Mouse (Mus musculus) heart, postnatal 10 days (tissue): ENCODE measurements around the gene Olfr206. TPM values are rescaled to one million over a fixed set of nuclear protein-coding genes. Genes with fewer than 3 reads are reported as not detected.
"Not testable (repeated sequence)": the region's sequence is repeated elsewhere in the genome, so short reads cannot be mapped to it uniquely, and the experiment has no call there.

Experiments
- DNase-seq, 2 experiments: peaks; one replicate each; pipeline ENCODE4 v3.0.0; 2021
- intact Hi-C: fragments of 180-260 bp; cut with DNase I; formaldehyde crosslinking; loops from one replicate; pipeline ENCODE4 v1.15.1; 2025
- total RNA-seq, 2 experiments: library from RNA; stranded (reverse); gene quantifications; 2 replicates each; pipeline ENCODE4 v1.2.3; 2021

Gene Olfr206
- total RNA-seq: not detected

DNA sequence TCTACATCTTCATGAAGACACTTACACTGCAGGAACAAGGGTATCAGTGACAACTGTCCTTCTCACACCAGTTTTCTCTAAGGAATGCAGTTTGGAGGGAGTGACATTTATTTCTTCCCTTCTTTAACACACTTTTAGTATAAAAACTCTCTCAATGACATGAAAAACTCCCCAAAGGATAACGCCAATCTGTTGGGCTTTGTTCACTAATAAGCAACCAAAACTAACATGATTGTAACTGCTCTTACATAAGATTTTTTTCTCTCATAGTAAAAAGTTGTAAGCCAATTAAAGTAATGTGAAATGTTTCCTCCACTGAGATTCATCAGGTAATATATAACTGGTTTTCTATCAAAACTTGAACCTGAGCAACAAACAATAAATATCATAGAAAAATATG lies at the start of gene Olfr206:
TSS of gene Olfr206 (minus strand) at position 101 of the 400 bp plus-strand sequence.
- DNase-seq: no peak
- intact Hi-C loops: no loop called here

GRCm38 (mm10) chr16:59393300-59393699 lies 44.3 kb upstream of the Olfr206 start:
- no peak for DNase-seq
- intact Hi-C loops: no loop called here

GRCm38 (mm10) chr16:59363893-59364292 lies 14.8 kb upstream of the Olfr206 start, which contains the start of gene Olfr209:
Olfr209 (minus strand) TSS chr16:59363993.
- intact Hi-C loops: no loop called here
- DNase-seq: no peak

DNA sequence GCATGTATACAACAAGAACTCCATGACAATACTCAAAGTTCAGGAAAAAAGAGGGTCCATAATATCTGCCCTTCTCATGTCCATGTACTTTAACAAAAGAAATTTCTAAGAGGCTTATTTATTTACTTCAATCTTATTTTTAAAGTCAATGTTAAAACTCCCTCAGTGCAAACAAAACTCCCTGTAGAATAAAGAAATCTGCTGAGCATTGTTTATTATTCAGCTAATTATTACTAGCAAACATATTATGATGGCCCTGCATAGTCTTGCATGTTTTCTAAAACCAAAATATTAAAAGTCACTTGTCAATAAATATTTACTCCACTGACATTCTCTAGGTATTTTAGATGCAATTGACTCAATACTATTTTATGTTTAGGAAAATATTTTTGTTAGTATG lies 18.0 kb downstream of the Olfr206 start, which contains the start of gene Olfr205:
TSS of gene Olfr205 (minus strand) at position 101 of the 400 bp plus-strand sequence.
- no peak for DNase-seq
- intact Hi-C loops: no loop called here

DNA sequence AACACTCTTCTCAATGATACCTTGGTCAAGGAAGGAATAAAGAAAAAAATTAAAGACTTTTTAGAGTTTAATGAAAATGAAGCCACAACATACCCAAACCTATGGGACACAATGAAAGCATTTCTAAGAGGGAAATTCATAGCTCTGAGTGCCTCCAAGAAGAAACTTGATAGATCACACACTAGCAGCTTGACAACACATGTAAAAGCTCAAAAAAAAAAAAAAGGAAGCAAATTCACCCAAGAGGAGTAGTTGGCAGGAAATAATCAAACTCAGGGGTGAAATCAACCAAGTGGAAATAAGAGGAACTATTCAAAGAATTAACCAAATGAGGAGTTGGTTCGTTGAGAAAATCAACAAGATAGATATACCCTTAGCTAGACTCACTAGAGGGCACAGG lies 25.8 kb downstream of the Olfr206 start:
- DNase-seq, intact Hi-C loops: not testable (repeated sequence)

DNA sequence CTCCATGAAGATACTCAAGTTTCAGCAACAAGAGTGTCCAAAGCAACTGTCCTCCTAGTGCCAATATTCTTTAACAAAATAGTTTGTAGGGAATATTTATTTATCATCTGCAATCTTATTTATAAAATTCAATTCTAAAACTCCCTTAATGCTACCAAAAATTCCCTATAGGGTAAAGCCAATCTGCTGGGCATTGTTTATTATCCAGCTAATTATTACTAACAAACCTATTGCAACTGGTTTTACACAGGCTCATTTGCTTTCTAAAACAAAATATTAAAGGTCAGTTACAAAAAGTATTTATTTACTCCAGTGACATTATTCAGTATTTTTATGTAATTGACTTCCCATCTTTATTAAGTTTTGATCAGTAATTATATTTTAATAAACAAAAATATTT lies 30.9 kb downstream of the Olfr206 start, which contains the start of gene Olfr204:
TSS of gene Olfr204 (minus strand) at position 101 of the 400 bp plus-strand sequence.
- intact Hi-C loops: no loop called here
- no peak for DNase-seq

GRCm38 (mm10) chr16:59298581-59298980 lies 50.5 kb downstream of the Olfr206 start, which contains the start of gene Olfr203:
Olfr203 (plus strand) TSS chr16:59298881.
- no peak for DNase-seq
- intact Hi-C loops: no loop called here

Other genes with a start within 250 kb of the Olfr206 start
- not detected for gene Olfr193, start 237.4 kb downstream of the Olfr206 start, total RNA-seq
- not detected for gene Olfr194, start 228.2 kb downstream of the Olfr206 start, total RNA-seq
- gene Olfr195, start 202.2 kb downstream of the Olfr206 start, total RNA-seq: not detected
- gene Olfr196, start 178.8 kb downstream of the Olfr206 start, total RNA-seq: not detected
- gene Olfr198, start 145.7 kb downstream of the Olfr206 start, total RNA-seq: not detected
- gene Olfr199, start 129.5 kb downstream of the Olfr206 start, total RNA-seq: not detected
- gene Olfr201, start 76.6 kb downstream of the Olfr206 start, total RNA-seq: not detected
- not detected for gene Olfr202, start 62.5 kb downstream of the Olfr206 start, total RNA-seq
- not detected for gene Olfr203, start 50.4 kb downstream of the Olfr206 start, total RNA-seq
- not detected for gene Olfr204, start 31.0 kb downstream of the Olfr206 start, total RNA-seq
- gene Olfr205, start 18.1 kb downstream of the Olfr206 start, total RNA-seq: not detected
- gene Olfr209, start 14.7 kb upstream of the Olfr206 start, total RNA-seq: not detected
- not detected for gene Gabrr3, start 58.1 kb upstream of the Olfr206 start, total RNA-seq
- 10 to 100 TPM; 11.7 to 15.3 TPM for gene Riox2, start 122.5 kb upstream of the Olfr206 start, total RNA-seq